Mouse (Mus musculus) G1E-ER4 (cell line): ENCODE results near the gene Hilpda. TPM values are rescaled to one million over a fixed set of nuclear protein-coding genes. Genes with fewer than 3 reads are reported as not detected.

Experiments used
- GATA1 ChIP-seq: IDR thresholded peaks from one replicate; pipeline ENCODE4 v1.8.0; 2012; ENCODE audit warnings: low read length, inconsistent platforms
- polyA plus RNA-seq: library from polyadenylated mRNA; stranded (reverse); fragments of >175 nt; gene quantifications from 2 replicates; pipeline ENCODE4 v1.2.3, GENCODE M21; 2012

Gene Hilpda
- polyA plus RNA-seq, 1 experiment, result 44.6 TPM

DNA sequence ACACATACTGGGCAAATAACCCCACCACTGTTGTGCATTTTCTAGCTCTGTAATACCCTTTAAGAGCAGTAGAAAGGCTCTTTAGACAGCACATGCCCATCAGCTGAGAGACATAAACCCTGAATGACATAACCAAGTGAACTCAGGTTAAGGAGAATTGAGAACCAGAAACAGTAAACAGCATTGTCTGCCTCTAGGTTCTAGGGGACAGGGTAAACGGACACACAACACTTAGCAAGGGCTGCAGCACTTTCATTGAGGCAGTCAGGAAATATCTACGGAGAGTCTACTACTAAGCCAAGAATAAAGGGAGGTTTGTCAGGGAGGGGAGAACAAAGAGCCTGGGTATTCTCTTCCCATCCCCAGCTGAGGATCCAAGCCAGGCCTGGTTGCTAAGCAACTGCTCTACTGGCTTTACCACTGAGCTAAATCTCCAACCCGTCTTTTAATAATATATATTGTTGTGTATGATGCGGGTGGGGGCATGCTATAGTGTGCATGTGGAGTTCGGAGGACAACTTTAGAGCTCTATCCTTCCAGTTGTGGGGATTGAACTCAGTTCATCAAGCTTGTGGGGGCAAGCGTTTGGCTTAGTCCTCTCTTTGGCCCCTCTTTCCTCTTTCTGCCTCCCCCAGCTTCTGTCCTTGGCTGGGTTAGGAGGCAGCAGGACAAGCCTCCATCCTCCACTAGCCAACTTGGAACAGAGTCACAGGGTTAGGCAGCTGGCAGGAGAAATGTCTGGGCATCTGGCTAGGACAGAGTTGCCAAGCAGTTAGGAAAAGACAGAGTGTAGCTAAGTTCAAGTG, 8.4 kb upstream of the Hilpda start:
- TF ChIP-seq GATA1, result no peak

DNA sequence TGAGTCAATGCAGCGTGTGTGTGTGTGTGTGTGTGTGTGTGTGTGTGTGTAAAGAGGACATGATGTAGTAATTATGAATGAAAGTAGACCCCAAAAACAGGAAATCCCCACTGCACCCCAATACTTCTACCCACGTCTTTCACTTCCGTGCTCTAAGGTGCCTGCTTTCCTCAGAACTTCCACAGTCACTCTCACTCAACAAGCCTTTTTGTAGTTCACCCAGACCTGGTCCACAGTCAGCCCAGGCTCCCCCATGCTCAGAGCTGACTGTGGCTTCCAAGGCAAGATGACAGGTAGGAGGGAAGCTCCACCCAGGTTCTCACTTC, 7.9 kb upstream of the Hilpda start:
- TF ChIP-seq GATA1, result no peak

DNA sequence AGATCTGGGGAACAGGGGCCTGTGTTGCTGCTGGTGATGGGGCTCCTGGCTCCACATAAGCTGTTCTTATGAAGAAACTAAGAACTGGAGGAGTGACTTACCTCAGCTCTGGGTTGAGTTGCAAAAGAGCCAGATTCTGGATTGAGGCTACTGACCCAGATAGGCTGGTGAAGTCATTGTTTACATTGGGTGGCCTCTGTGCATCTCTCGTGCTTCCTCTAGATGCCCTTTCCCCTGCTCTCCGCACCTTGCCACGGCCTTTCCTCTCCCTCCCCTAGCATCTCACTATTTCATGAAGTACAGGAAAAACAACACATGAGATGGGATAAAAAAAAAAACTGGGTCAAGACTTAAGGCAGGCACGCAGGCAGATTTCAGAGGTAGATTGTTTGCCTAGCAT, 5.4 kb upstream of the Hilpda start:
- no peak for TF ChIP-seq GATA1

DNA sequence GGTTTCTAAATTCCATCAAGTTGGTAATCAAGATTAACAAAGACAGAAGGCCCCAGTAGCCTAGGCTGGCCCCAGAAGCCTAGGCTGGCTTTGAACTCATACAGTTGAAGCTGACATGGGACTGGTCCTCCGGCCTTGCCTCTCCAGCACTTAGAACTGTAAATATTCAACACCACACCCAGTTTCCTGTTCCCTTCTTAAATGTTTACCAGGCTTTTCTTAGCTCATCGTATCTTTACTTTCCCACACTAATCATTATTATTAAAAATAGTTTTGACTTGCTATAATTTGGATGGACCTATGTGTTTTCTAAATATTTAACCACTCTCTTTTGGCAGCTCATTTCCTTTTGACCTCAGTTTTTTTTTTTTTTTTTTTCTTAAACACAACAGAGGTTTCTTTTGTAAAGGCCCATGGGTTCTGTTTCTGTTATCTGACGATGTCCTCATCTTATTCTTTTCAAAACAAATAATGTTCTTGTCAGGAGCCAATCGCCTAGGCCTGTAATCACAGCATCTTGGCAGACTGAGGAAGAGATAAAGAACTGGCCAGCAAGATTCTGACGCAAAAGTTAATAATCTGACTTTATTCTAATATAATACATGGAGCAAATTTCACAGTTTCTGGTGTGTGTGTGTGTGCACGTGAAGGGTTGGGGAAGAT, 3.2 kb upstream of the Hilpda start:
- no peak for TF ChIP-seq GATA1

DNA sequence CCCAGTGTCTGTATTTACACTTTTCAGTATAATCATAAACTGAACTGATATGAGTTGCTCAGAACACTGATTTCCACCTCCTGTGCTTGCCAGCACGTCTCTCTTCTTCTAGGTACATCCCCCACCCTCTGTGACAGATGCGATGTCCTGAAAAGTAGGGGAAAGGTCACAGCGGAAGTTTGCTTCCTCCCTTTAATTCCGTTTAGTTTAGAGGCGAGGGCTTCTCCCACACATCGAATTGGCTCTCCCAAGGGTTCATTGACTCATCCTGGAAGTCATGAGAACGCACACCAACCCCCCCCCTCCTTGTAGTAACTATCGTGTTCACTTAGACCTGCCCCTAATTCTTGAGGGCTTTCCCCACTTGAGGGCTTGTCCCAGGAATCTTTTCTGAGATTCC, 1.3 kb upstream of the Hilpda start:
- no peak for TF ChIP-seq GATA1

DNA sequence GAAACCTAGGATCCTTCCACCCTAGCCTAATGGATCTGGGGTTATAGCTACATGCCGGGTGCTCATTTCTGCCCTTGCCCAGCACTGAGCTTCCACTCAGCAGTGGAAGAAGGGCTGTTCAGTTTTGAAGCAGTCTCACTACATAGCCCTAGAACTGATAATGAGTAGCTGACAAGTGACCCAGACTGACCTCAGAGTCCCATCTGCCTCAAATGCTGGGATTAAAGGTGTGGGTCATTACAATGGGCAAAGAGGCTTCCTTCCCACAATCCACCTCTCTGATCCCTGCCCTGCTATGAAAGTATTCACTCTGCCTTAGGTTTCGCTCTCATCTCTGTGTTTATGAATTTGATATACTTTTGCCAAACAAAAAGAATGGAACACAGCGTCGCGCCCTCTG, 4.5 kb downstream of the Hilpda start:
- TF ChIP-seq GATA1, result no peak

DNA sequence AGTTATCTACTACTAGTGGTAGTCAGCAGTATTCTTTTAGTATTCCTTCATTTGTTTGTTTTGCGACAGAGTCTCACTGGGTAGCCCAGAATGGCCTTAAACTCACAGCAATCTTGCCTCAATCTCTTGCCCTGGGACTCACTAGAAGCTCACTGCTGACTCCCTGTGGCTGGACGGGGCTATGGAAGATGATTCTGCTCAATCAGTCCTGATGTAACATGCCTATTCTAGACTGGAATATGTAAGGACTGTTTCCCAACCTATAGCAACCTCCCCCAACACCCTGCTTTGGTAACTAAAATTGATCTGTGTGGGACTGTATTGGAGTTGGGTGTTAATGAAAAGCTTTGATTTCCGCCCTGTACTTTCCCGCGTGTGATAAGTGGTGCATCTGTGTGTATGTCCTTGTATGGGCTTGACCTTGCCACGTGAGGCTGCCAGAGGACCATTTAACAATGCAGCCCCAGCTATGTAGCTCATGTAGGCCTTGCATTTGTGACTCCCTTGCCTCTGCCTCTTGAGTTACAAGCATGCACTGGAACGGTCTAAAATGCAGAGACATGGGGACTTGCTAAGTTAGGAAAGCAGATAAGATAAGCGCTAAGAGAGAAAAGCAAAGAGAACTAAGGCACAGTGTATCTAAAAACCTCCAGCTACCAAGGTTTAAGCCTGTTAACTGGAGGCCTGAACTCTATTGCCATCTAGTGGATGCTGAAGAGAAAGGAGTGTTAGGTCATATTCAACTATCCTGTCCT, 6.4 kb downstream of the Hilpda start:
- TF ChIP-seq GATA1, result no peak

DNA sequence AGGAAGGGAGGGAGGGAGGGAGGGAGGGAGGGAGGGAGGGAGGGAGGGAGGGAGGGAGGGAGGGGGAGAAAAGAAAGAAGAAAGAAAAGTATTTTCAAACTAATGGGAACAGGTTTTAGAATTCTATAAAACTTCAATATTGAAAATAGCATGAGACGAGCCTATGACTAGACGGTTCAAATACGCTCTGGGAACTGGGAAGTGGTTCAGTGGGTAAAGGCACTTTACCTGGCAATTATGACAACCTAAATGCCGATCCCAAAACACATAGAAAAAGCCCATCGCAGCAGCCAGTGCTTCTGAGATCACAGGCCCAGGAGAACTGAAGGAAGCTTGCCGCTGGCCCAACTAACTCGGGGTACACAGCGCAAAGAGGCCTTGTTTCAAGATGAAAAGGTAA, 7.0 kb downstream of the Hilpda start, which contains the start of gene Fam71f2:
TSS of gene Fam71f2 (plus strand) at position 301 of the 400 bp plus-strand sequence.
- no peak for TF ChIP-seq GATA1

DNA sequence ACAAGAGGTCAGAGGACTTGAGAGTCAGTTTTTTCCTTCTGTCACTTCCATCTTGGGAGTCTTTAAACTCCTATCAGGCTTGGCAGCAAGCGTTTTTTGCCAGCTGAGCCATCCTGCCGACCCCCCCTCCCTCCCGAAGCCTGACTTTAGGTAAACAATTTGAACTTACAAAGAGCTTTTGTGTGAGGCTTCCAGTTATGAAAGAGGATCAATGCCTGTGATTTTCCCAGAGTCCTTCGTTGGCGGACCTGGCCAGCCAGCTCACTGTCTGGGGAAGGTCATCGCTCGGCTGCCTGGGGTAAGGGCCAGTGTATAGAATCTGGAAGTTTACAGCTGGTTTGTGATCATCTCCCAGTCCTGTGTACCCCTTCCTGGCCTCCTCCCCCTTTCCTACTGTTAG, 8.4 kb downstream of the Hilpda start:
- TF ChIP-seq GATA1, result no peak

DNA sequence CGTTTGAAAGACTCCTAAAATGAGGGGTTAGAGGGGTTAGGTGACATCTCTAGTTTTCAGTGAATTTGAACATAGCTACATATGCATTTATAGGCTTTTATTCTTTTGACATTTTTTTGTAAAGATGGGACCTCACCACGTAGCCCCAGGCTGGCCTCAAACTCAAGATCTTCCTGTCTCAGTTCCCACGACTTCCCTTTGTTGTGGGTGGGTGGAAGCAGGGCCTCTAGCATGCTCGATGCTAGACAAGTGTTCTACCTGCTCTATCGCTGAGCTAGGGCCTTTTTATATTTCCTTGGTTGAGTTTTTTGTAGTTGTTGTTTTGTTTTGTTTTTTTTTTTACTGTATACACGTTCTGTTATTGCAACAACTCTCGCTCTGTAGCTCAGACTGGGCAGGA, 14.6 kb downstream of the Hilpda start:
- TF ChIP-seq GATA1, result no peak

DNA sequence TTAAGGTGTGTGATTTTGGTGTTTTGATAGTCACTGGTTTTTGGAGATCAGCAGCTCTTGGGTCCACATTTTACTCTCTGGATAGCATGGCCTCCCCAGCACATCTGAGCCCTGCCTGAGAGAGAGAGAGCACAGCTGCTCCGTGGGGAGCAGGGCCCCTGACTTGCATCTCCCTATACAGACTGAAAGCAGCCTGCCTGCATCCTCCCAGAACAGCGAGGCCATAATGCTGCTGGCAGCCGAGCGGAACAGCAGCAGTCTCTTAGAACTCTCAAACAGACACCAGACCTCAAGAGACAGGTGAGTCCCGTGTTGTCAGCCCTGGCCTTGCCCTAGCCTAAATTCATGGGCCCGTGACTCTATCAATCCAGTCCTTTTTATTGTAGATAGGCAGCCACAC, 15.2 kb downstream of the Hilpda start:
- no peak for TF ChIP-seq GATA1

DNA sequence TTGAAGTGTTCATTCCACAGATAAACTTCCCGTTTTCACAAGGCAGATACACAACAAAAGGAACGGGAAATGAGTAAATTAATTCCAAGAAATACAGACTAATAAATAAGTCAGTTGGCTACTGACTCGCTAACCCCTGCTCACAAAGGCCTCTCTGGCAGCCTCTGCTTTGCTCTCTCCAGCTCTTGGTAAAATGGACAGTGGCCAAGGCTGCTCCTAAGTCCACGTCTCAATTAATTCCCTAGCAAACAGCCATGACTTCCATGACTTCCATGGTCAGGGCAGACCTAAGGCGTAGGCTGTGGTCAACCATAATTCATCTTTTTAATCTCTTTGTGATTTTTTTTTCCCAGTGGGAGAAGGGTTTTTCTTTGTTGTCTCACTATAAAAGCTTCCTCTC, 15.7 kb downstream of the Hilpda start:
- TF ChIP-seq GATA1, result no peak

DNA sequence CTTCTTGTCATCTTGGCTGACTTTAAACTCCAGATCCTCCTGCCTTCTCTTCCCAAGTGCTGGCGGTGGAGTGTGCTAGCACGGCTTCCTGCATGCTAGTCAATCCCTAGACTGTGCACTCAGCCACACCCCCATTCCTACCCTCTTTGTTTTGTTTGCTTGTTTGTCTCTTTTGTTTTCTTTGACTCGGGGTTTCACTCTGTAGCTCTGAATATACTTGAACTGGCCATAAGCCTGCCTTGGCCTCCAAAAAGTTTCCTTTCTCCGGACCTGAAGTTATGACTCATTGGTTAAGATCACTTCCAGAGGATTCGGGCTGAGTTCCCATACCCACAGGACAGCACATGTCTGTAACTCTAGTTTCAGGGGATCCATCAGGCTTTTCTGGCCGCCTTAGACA, 16.4 kb downstream of the Hilpda start:
- no peak for TF ChIP-seq GATA1

DNA sequence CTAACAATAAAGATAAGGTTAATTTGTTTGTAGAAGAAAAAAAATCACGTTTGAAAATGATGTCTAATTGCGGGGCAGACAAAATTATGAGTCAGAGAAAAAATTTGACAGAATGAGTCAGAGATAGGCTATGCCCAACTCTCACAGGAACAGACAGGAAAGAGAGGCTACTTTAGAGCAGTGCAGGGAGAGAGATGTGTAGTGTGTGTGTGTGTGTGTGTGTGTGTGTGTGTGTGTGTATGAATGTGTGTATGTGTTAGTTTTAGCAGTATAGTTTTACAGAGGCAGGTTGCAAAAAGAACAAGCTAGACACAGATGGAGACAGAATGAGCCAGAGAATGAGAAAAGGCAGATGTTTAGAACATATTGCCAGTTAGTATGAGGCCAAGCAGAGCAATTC, 26.8 kb downstream of the Hilpda start:
- no peak for TF ChIP-seq GATA1

DNA sequence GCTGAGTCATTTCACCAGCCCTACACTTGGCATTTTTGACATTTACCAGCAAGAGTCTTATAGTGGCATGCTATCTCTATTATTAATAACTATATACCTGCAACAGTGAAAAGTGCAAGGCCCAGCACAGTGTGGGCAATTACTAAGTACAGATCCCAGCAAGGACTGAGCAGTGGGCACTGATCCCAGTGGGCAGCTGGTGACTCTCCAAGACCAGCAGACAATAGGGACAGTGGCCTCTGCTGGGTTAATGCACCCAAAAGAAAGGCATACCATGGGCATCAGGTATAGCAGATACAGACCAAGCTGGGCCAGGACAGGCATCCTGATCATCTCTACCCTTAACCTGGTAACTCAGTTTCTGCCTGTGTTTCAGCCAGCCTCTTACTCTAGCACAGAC, 31.0 kb downstream of the Hilpda start:
- TF ChIP-seq GATA1, result no peak

DNA sequence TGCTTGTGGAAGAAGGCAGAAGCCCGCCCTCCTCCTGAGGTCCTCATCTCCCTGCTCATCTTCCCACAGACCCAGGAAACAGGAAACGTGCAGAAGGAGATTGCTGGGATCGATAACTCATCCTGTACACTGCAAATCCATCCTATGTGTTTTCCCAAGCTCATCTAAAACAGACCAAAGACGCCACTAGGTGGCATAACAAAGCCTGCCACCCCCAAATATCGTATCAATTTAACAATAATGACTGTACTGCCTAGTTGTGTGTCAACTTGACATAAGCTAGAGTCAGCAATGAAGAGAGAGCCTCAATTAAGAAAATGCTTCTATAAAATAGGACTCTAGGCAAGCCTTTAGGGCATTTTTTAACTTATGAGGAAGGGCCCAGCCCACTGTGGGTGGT, 31.4 kb downstream of the Hilpda start:
- no peak for TF ChIP-seq GATA1

DNA sequence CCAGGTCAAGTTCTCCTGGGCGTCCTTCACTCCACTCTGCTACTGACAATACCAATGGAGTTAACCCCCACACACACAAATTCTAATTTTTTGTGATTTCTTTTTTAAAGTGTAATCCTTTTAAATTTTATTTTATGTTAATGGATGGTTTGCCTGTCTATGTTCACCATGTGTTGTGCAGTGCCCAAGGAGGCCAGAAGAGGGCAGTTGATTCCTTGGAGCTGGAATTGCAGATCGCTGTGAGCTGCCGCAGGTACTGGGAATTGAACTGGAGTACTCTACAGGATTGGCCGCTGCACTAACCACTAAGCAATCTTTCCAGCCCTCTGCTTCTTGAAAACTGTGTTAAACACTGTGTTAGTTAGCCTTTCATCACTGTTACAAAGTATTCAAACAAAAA, 33.2 kb downstream of the Hilpda start:
- TF ChIP-seq GATA1, result no peak
